Mouse (Mus musculus) right cerebral cortex, postnatal 36 days (tissue): ENCODE data around the gene Copb1.

Experiments used
- DNase-seq, 2 experiments: peaks; one replicate each; pipeline ENCODE4 v3.0.0; 2022; ENCODE audit warnings: low spot score in 2 of 2, mixed read lengths in 1 of 2

Gene Copb1

DNA sequence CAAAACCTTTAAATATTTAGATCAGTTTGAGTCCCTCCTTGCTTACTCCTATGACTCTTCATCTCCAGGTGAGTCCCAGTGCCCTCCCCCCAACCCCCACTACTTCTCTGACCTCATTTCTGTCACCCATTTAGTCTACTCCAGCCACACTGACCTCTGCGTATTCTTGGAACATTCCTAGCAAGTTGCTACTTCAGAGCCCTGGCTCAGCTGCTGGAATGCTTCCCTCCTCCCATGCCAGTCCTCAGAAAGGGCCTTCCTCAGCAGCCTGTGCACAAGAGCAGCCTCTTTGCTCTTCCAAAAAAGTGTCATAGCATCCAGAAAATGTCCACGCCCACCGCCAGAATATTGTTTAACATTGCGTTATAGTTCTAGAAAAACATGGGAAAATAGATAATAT, 84.5 kb downstream of the Copb1 start:
- no peak for DNase-seq

- DNase-seq: no peak
Measured at GRCm38 (mm10) chr7:114169381-114169780, 85.1 kb downstream of the Copb1 start.
